Mouse (Mus musculus) WW6 (cell line): ENCODE results near the gene Tmem189.

Experiments used
- DNase-seq: peaks from one replicate; pipeline ENCODE4 v3.0.0-alpha.2; 2013; ENCODE audit warnings: low read depth, low spot score

Gene Tmem189

DNA sequence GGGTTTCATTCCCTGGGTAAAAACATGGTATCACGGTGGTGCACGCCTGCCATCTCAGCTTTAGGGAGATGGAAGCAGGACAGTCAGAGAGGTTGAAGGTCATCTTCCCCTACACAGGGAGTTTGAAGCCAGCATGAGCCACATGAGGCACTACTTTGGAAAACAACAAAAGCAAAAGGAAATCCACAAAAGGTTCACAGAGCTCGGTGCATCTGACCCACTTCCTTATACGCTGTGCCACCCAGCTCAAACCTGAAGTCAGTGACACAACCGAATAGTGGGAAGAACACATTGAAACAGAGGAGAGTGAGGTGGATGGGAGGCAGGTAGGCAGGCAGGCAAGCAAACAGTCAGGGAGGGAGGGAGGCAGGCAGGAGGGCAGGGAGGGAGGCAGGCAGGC lies 11.8 kb upstream of the Tmem189 start:
- DNase-seq: no peak

DNA sequence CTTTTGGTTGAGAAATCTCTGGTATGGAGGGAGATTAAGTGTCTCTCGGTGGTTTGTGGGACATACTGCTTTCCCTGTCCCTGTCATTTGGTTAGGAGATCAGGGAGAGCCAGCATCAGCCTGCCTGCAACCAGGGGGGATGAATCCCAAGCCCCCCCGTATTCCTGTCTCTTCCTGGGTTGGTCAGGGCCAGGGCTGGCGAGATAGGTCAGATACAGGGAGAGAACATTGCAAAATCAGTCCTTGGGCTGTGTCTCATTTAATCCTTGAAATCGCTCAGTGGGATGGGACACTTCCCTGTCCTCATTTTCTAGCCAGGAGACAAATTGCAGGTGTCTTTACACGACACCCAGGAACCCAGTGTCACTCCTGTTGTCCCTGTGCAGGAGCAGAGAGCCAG lies 10.4 kb upstream of the Tmem189 start:
- no peak for DNase-seq

DNA sequence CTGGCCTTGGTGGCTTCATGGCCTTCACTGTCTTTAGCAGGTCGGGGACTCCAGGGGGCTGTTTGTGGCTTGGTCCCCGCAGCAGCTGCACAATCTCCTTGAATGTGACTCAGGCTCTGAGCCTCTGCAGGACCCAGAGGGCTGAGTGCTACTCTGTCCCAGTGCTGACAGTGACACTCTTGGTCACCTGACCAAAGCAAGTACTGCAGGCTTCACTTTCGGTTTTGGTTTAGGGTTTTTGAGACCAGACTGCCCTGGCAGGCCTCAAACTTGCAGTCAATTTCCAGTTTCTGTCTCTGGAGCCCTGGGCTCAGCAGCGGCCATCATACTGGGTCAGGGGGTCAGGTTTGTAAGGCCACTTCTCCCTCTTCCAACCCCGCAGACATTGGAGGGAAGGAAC lies 8.3 kb upstream of the Tmem189 start:
- DNase-seq: no peak

DNA sequence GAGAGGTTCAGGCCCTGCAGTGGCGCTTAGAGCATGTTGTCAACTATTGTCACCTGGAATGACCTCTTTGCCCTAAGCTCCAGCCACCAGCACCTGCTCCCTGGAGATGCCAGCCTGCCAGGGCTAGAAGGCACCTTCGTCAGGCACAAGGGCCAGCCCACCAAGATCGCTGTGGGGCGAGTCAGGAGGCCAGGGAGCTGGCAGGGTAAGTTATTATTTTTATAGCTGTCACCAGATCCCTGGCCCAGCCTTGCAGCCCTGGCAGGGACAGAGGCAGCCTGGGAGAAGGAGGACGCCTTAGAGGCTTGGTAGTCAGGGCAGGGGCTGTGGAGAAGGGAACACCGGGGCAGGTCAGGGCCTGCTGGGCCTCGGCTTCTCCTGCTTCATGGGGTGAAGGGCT lies 6.5 kb upstream of the Tmem189 start:
- DNase-seq: no peak

DNA sequence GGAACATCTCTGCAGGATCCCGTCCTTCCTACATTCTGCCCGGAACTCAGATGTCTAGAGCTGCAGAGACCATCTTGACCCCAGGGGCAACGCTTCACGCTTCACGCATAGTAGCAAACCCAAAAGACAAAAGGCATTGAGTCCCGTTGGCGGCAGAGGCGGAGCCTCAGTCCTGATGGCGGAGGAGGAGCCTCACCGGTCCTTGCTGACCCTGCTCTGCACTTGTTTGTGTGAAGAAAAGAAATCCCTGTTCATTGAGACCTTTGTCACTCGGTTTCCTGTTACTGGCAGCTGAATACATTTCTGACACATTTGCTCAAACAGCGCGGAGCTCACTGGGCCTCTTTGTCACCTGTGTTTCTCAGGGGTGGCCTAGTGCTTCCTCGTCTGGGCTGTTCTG lies 5.9 kb upstream of the Tmem189 start:
- DNase-seq: no peak

DNA sequence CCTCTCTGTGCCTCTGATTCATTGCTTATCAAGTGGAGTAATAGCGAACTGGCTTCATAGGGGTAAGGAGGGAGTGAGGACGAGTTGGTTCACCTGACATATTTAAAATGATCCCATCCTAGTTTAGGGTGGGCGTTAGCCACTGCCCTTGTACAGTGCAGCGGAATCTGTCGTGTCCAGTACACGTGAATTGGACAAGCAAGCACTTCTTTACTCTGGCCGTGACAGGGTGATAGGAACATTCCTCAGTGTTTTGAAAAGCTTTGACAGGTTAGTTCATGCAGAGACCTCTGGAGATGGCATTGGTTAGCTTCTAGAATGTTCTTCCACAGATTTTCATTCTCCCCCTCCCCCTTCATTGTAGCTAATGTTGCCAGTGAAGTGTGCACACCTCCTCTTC lies 5.3 kb upstream of the Tmem189 start:
- no peak for DNase-seq

DNA sequence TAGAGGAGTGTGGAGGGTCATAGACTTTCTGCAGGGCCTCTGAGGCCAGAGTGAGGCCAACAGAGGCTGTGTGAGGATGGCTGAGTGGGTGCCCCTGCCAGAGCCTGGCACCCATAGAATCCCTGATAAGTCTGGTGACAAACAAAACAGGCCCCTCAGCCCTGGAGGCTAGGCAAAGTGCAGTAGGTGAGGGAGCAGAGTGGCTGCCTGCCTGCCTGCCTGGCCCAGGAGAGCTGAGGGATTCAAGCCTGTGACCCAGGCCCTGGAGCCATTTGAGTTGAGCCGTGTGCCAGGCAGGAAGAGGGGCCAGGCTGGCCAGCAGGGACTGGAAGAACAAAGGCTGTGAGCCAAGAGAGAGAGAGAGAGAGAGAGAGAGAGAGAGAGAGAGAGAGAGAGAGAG lies 4.6 kb upstream of the Tmem189 start:
- DNase-seq: no peak

DNA sequence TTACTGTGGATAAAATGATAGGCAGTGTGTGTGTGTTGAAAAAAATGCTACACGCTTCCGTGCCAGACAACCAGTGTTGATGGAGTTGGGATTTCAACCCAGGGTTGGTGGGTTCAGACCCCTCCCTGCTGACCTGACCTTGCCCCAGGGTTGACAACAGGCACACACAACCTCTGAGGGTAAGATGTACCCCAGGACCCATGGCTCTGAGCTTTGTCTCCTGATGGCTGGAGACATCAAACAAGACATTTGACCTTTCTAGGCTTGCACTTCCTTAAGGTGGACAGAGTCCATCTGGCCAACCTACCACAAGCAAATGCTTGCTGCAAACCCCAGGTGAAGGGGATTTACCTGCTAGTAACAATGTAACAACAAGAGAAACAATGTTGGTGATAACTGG lies 3.9 kb upstream of the Tmem189 start:
- DNase-seq: no peak

DNA sequence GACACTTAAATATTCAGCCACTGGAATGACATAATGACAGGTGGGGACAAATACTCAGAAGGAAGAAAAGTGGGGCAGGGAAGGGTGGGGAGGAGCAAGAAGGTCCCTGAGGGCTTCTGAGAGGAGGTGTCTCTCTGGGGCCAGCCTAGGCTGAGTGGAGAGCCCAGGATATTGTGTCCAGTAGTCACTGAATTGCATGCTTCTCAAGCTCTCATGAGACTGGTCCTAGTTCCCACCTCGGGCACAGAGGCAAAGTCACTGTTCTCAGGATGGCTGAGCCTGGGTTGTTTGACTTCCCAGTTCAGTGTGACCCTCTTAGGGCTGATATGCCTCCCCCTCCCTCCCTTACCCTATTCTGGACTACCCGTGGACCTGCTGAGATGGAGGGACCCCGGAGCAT lies 3.2 kb upstream of the Tmem189 start:
- no peak for DNase-seq

DNA sequence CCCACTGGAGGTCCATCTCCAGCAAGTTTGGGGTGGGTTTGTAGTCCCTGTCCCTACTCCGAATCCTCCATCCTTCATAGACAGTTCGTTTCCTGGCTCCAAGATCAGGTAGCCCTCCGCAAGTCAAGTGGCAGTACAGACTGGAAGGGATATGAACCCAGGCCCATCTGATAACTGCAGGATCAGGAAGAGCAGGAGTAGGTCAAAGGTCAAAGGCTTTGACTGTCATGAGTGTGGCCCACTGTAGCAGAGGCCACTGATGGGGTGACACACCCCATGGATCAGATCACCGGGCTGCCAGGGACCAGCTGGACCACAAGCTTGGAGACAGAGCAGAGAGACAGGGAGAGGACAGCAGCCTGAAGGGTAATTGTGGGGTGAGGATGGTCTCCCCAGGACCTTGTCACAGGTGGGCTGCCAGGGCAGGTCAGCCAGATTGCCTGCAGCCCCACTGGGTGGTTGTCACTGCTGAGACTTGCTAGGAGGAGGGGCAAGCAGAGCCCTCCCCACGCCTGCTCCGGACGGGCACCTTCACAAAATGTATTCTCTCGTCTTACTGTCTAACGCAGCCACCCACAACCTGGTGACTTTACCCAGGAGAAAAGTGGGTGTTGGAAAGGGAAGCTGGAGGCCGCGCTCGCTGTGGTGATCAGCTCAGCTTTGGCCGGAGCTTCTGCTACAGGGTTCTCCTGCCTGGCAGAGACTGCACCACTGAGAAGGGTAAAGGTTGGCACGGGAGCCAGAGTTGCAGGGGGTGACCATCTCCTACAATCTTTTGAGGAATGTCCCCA lies 2.4 kb upstream of the Tmem189 start:
- DNase-seq: no peak

DNA sequence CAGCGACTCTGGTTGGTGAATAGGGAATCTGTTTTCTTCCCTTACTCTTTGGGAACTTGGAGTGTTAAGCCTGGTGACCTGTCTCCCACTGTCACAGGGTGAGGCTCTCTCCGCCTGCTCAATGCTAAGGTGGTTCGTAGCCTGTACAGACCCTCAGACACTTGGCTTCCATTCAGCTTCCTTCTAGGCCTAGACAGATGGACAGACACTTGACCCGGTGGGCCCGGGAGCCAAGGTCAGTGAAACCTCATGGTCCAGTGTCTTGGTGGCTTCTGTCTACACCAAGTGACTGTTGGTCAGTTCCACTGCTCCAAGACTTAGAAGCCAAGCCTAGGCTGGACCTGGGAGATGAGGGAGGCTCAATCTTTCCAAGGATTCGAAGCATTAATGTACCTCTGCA lies 1.8 kb upstream of the Tmem189 start:
- DNase-seq: no peak

DNA sequence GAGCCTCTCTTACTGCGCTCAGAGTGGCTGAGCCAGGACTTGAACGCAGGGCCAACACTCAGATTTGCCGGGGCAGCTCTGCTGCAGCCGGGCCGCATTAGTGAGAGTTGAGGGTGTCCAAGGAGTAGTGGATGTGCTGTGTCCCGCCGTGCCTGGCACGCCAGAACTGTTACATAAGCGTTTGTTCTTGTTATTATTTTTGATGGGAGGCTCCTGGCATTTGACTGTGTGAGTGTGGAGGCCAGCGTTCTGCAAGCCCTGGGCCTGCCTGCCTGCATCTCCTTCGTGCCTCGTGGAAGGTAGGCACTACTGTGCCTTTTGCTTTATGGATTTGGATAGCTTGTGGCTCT lies 1.3 kb upstream of the Tmem189 start:
- no peak for DNase-seq

DNA sequence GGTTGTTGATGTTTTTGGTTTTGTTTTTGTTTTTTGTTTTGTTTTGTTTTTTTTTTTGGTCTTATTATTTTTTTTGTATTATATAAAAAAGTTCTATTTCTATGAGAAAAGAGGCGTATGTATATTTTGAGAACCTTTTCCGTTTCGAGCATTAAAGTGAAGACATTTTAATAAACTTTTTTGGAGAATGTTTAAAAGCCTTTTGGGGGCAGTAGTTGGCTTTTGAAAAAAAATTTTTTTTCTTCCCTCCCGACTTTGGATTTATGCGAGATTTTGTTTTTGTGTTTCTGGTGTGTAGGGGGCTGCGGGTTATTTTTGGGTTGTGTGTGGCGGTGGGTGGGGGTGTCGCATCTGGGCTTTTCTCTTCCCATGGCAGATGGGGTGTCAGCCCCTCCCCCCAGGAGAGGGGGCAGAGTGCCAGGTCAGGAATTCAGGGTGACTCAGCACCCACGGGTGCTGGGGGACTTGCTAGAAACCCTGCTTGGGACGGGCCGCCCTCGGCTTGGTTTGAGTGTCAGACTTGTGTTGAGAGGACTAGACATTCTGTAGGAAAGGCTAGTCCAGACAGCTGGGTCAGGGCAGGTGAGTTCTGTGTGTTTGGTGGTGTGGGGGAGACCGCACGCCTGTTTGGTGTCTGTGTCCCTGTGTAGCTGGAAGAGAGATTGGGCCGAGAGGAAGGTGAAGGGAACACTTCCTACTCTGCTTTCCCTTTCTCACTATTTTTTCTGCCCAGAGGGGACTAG lies 768 bp upstream of the Tmem189 start:
- DNase-seq: no peak

DNA sequence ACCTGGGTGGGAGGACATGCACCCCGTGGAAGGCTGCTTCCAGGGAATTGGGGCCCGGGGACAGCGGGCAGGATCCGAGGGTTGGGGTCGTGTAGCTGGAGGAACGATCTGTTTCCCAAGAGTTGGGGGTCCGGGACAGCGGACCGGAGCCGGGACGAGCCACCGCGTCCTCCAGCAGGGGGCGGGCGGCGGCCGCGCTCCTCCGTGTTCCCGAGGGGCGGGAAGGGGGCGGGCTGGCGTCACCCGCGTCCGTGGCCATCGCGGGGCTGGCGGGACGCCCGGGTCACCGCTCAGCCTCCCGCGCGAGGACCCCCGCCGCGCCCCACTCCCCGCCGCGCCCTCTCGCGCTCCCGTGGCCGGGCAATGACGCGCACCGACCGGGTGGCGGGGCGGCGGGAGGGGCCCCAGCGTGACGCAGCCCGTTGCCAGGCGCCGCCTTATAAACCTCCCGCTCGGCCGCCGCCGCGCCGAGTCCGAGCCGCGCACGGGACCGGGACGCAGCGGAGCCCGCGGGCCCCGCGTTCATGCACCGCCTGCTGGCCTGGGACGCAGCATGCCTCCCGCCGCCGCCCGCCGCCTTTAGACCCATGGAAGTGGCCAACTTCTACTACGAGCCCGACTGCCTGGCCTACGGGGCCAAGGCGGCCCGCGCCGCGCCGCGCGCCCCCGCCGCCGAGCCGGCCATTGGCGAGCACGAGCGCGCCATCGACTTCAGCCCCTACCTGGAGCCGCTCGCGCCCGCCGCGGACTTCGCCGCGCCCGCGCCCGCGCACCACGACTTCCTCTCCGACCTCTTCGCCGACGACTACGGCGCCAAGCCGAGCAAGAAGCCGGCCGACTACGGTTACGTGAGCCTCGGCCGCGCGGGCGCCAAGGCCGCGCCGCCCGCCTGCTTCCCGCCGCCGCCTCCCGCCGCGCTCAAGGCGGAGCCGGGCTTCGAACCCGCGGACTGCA lies 847 bp downstream of the Tmem189 start, which contains the start of gene Cebpb:
Gene Cebpb (plus strand): TSS at position 418 of the 954 bp plus-strand sequence.
- no peak for DNase-seq

DNA sequence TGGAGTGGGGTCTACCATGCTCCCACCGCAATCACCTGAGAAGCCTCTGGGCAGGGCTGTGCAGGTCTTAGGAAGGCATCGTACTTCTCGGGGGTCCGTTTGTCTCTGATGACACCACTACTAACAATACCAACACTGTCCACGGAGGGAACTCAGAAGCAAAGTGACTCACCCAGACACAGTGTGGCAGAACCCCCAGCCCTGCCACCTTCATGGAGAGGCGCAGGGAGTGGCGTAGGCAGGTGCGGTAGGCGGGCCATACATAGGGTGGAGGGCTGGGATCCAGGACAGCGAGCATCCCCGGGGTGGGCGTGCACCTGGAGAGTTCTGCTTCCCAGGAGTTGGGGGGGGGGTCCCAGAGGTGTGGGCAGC lies 1.5 kb downstream of the Tmem189 start:
- DNase-seq: no peak

DNA sequence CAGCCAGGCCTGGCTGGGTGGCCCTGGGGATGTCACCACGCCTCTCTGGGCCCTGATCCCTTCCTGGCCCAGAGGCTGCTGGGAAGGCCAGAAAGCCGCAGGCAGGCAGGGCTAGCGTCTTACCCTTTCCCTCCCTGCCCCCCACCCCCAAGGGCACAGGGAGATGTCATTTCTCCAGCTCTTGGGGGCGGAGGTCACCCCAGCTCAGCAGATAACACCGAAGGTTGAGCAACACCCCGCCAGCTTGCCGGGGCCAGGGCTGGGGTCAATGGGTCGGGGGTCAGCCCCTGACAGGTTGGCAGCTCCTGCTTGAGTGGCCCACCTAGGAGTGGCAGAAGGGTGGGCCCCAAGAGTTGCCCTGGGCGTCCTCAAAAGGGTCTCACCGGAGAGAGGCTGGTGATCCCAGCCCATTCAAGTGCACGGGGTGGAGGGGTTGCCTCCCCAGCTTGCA lies 1.9 kb downstream of the Tmem189 start:
- DNase-seq: no peak

DNA sequence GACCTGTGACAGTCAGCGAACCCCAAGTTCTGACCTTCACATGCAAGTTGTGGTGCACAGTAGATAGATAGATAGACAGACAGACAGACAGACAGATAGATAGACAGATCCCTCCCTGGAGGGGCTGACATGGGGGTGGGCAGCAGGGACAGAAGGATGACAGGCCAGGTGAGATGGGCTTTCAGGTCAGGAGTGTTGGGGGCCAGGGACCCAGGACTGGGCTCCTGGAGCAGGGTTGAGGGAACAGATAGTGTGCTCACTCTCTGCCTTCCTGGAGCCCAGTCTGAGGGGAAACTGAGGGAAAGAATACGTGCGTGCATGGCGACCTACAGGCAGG lies 2.4 kb downstream of the Tmem189 start:
- no peak for DNase-seq

DNA sequence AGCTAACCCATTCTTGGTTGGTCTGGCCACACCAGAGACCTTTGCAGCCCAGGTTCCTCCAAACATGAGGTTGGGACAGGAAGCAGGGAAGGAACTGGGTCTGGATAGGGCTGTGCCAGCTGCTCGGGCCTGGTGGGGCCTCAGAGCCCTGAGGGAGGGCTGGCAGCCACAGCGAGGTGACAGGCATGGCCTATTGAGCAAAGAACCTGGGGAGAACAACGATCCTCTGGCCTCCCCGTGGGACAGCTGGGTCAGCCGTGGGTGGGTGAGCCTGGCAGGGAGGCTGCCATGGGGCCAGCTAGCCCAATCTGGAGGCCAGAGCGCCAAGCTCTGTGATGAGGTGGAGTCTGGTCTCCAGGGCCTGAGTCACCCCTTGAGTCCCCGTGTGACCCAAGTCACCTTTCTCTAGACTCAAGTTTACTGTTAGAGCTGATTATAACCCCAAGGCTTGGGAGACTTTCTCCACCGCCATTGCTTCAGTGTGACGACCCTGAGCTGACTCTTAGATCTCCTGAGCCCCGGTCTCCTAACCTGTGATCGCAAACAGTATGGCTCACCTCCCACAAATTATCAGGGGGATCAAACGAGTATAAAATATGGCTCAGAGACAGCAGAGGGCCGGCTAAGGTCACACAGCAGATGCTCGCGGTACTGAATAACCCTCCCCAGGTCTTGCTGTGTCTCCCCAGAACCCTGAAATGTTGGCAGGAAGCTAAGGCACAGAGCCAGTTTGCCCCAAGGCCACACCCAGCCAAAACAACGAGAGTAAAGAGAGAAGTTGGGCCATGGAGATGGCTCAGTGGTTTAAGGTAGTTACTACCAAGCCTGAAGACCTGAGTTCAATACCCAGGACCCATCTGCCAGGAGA lies 3.0 kb downstream of the Tmem189 start:
- no peak for DNase-seq

DNA sequence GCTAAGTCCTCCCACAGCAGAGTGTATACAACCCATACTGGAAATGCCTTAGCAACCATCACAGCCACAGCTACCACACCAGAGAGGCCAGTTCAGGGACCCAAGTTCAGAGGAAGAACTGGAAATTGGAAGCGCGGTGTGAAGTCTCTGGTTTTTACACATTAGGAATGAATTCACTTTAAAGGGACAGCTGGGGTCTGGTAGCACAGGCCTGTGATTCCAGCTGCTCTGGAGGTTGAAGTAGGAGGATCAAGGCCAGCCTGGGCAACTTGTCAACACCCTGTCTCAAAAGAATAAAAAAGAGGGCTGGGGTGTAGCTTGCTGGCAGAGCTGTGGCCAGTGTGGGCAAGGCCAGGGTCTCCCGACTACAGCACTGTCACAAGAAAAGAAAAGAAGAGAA lies 3.8 kb downstream of the Tmem189 start:
- no peak for DNase-seq

DNA sequence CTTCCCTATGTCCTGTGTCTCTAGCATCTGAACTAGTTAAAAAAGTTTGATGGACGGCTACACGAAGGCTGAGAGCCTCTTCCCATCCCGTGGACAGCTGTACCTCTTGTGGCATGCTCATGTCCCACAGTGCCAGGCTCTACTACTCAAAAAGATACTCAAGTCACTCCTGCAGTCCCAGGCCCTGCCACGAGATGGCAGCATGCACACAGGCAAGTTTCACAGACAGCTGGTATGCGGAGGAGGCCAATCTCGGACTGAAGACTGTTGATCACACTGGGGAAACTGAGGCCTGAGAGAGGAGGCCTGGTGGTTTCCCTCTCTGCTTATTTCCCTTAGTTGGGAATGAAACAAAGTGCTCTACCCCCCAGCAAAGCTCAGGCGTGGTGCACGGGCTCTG lies 4.5 kb downstream of the Tmem189 start:
- no peak for DNase-seq

DNA sequence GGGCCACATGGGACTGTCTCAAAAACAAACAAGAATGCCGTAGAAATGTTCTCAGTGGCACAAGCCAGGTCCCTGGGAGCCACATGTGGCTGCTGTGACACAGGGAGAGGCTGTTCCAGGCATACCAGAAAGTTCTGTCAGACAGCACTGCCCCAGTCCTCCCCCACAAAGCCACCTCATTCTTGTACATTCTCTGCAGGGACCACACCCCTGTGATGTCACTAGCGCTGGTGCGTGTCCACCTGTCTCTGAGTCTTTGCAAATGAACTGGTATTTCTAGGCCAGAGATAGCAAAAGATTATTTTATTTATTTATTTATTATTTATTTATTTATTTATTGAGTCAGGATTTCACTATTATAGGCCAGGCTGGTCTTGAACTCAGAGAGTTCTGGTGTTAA lies 5.9 kb downstream of the Tmem189 start:
- DNase-seq: no peak
